Mouse (Mus musculus) stomach, embryonic 14.5 days (tissue): ENCODE data around the gene Fam20c. TPM values are rescaled to one million over a fixed set of nuclear protein-coding genes. Genes with fewer than 3 reads are reported as not detected.

Source experiments
- ATAC-seq: fragments of 200-750 bp; cut with Nextera tagmentation; 2 replicates; pipeline ENCODE4 v1.8.0; 2017; ENCODE audit warnings: low read depth, moderate TSS enrichment; ENCODE audit not compliant: insufficient number of reproducible peaks, insufficient read depth, low FRiP score
- H3K27ac ChIP-seq: fragments of 300-500 bp; sonication (generic); 2 replicates; pipeline ENCODE4 v1.5.1; 2014; ENCODE audit warnings: mild to moderate bottlenecking, low read length, moderate library complexity, mixed read lengths
- H3K27me3 ChIP-seq: fragments of 300-500 bp; sonication (generic); 2 replicates; pipeline ENCODE4 v1.6.1; 2014; ENCODE audit warnings: low read length, control low read depth, mixed read lengths; ENCODE audit not compliant: control insufficient read depth, insufficient read depth
- H3K36me3 ChIP-seq: fragments of 300-500 bp; sonication (generic); 2 replicates; pipeline ENCODE4 v1.6.1; 2014; ENCODE audit warnings: mild to moderate bottlenecking, control low read depth, low read length, moderate library complexity, mixed read lengths; ENCODE audit not compliant: control insufficient read depth, insufficient read depth
- H3K4me1 ChIP-seq: fragments of 300-500 bp; sonication (generic); 2 replicates; pipeline ENCODE4 v1.6.1; 2014; ENCODE audit warnings: low read length, control low read depth, mixed read lengths; ENCODE audit not compliant: control insufficient read depth, insufficient read depth
- H3K4me2 ChIP-seq: fragments of 300-500 bp; sonication (generic); replicated peaks from 2 replicates; pipeline ENCODE4 v1.6.1; 2014; ENCODE audit warnings: low read depth, low read length, control low read depth
- H3K4me3 ChIP-seq: fragments of 300-500 bp; sonication (generic); 2 replicates; pipeline ENCODE4 v1.5.1; 2014; ENCODE audit warnings: low read depth, low read length, control low read depth
- H3K9ac ChIP-seq: fragments of 300-500 bp; sonication (generic); replicated peaks from 2 replicates; pipeline ENCODE4 v1.6.1; 2014; ENCODE audit warnings: low read depth, mild to moderate bottlenecking, control low read depth, low read length, moderate library complexity, mixed read lengths
- H3K9me3 ChIP-seq: fragments of 300-500 bp; sonication (generic); 2 replicates; pipeline ENCODE4 v1.6.1; 2016; ENCODE audit warnings: low read depth, low read length, control low read depth; ENCODE audit not compliant: control insufficient read depth
- WGBS: fragments of 180-500 bp; shearing (Covaris S2); extraction: QIAGEN DNeasy Blood & Tissue Kit; methylation state at CpG from one replicate; pipeline ENCODE4 v1.1.7; 2014; 5-methylcytosine and 5-hydroxymethylcytosine counted together
- polyA plus RNA-seq: library from polyadenylated mRNA; unstranded; fragments of >200 nt; fragmentation: Nextera tagmentation; extraction: Ambion mirVana; gene quantifications from 2 replicates; pipeline ENCODE4 v1.2.1, GENCODE M21; 2014

Gene Fam20c
- polyA plus RNA-seq, 1 experiment from 2014 or later = 8.9 TPM

DNA sequence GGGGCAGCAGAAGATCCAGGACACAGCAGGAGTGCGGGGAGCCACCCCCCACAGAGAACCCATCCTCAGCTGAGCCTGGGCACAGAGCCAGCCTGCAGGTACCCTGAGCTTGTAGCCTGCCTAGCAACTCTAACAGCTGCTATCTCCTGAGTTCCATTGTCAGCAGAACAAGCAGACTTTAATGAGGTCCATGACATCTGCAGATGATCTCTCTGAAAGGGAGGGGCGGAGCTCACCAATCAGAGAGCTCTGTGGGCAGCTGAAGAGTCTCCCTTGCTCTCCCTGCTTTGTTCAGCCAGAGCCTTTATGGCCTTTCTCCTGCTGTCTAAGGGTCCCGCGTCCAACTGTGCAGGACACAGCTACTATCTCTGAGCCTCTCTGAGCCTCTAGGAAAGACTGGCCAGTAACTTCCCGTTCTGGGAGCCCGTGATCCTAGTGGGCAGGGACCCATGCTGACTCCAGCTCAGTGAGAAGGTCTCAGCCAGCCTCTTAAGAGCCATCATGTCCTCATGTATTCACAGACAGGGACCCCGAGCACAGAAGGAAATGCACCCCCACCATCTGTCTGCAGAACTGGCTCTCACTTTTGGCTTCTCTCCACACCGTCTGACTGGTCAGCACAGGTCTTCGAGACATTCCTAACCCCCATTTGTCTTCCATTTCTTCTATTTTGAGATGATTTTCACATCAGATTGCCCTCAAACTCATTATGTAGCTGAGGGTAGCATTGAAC, 24.6 kb downstream of the Fam20c start:
- H3K27ac ChIP-seq = no peak overlapping the region
- no peak overlapping the region for H3K4me2 ChIP-seq
- no peaks in the 10 kb centered on the region for H3K9me3 ChIP-seq
- peaks cover 9% of the 10 kb centered on the region for H3K4me1 ChIP-seq
- no peak overlapping the region for H3K4me3 ChIP-seq
- no peaks in the 10 kb centered on the region for H3K27me3 ChIP-seq
- 56% methylated on average over 9 of the region's 9 CpGs for WGBS
- H3K9ac ChIP-seq = no peak overlapping the region
- no peaks in the 10 kb centered on the region; the same call in 1 of the 2 replicates for H3K36me3 ChIP-seq
- no peak for ATAC-seq

DNA sequence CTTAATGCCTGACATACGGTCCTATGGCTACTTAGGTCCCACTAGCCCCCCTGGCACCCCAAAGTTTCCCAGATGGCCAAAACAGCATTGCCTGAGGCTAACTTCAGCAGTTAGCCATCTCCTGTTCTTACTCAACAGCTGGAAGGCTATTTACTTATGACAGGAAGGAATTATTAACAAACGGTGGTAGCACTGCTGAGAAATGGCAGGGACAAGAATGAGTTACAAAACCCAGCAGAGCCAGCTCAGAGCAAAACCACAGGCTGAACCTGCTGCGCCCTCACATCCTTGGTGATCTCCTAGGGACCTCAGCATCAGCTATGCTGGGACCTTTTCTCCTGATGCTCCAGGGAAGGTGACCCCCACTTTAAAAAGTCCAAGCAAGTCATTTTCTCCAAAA, 25.3 kb downstream of the Fam20c start:
- whole genome bisulfite sequencing = 60% methylated on average over 3 of the region's 3 CpGs
- no peak overlapping the region for H3K4me2 ChIP-seq
- no peak for ATAC-seq
- H3K27ac ChIP-seq = no peak overlapping the region
- H3K27me3 ChIP-seq = no peaks in the 10 kb centered on the region
- H3K4me1 ChIP-seq = peaks cover 9% of the 10 kb centered on the region
- no peaks in the 10 kb centered on the region for H3K9me3 ChIP-seq
- H3K9ac ChIP-seq = no peak overlapping the region
- no peaks in the 10 kb centered on the region; the same call in 1 of the 2 replicates for H3K36me3 ChIP-seq
- no peak overlapping the region for H3K4me3 ChIP-seq

DNA sequence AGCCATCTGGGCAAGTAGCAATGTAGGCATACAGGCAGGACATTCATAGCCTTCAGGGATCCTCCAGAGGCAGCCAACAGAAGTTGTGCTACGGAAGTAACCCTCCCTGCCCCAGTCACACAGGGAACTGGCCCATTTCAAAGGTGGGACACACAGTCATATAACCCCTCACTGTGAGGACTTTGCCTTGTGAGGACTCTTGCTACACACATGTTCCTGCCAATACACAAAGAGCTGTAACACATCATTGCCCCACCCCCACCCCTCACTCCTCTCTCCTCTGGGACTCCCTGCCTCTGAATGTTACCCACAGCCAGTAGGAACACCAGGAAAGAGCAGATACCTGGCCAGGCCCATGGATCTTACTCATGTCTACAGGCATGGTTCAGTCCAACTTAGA, 28.4 kb downstream of the Fam20c start:
- H3K4me2 ChIP-seq = no peak overlapping the region
- no peaks in the 10 kb centered on the region for H3K27me3 ChIP-seq
- no peak overlapping the region for H3K27ac ChIP-seq
- no peak overlapping the region for H3K4me3 ChIP-seq
- WGBS = 76% methylated on average over 1 of the region's 1 CpGs
- H3K9ac ChIP-seq = no peak overlapping the region
- H3K4me1 ChIP-seq = peaks cover 9% of the 10 kb centered on the region
- ATAC-seq = no peak
- no peaks in the 10 kb centered on the region for H3K9me3 ChIP-seq
- no peaks in the 10 kb centered on the region for H3K36me3 ChIP-seq

DNA sequence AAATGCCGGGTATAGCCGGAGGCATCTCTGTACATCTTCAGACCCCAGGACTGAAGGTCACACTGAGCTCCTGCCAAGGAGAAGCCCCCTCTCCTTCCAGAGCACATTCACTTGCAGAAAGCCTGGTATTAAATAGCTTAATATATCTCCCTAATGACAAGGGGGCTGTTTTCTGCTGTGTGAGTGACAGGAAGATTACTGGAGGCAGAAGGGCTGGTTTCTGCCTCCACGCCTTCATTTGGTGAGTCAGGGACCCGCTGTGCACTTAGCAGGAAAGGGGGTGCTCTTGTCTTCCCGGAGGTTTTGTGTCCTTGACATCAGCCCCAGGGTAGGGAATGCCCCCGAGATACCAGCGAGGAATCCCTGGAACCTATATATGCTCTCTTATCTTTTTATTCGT, 28.9 kb downstream of the Fam20c start:
- H3K36me3 ChIP-seq = no peaks in the 10 kb centered on the region

DNA sequence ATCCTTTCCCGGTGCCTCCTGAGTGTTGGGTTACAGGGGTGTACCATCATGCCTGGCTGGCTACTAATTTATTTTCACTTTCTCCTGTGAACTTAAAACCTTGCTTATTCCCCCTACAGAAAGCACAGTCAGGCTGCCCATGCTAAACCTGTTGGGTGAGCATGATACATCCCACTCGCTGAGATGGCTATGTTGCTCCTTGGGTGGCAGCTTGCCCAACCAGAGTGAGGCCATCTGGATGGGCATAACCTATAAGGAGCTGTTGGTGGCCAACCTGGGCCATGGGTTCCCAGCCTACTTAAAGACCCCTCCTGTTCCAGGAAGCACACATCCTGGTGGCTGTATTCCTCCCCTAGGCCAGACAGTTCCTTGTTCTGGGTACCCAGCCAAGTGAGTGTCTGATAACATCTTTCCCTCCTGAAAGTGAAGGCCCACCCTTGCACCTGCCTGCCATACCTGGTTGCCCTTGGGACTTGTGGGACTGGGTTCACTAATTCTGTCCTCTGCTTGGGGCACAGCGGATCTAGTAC, 31.7 kb downstream of the Fam20c start:
- WGBS = 89% methylated on average over 3 of the region's 3 CpGs
- no peaks in the 10 kb centered on the region for H3K9me3 ChIP-seq
- no peak overlapping the region for H3K4me2 ChIP-seq
- no peak overlapping the region for H3K4me3 ChIP-seq
- no peak overlapping the region for H3K27ac ChIP-seq
- no peaks in the 10 kb centered on the region for H3K4me1 ChIP-seq
- no peaks in the 10 kb centered on the region for H3K36me3 ChIP-seq
- H3K9ac ChIP-seq = no peak overlapping the region
- ATAC-seq = no peak
- H3K27me3 ChIP-seq = no peaks in the 10 kb centered on the region

More for the DNA sequence above, 28.9 kb downstream of the Fam20c start:
- Histone ChIP-seq H3K9me3 (no peaks in the 10 kb centered on the region), H3K4me1 (peaks cover 9% of the 10 kb centered on the region), H3K4me3 (no peak overlapping the region), H3K9ac (no peak overlapping the region), H3K27me3 (no peaks in the 10 kb centered on the region), H3K27ac (no peak overlapping the region), H3K4me2 (no peak overlapping the region)
- no peak for ATAC-seq
- 67% methylated on average over 8 of the region's 8 CpGs for WGBS

DNA sequence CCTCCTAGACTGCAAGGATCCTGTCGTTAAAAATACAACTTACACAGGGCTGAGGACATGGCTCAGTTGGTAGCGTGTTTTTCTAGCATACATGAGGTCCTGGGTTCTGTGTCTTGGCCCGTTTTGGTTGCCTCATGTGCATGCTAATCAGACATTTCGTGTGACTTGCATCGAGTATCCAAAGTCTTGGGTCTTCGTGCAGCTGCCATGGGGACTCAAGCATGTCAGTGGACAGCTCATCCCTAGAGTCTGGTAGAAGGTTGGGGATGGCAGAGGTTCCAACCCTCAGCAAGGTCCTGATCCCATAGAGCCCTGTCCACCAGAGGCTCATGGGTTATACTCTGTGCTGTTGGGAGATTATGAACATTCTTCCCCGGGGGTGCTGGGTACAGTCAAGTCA, 33.3 kb downstream of the Fam20c start:
- no peak overlapping the region for H3K27ac ChIP-seq
- no peak overlapping the region for H3K4me3 ChIP-seq
- WGBS = 82% methylated on average over 7 of the region's 7 CpGs
- H3K36me3 ChIP-seq = no peaks in the 10 kb centered on the region
- H3K4me2 ChIP-seq = no peak overlapping the region
- H3K4me1 ChIP-seq = no peaks in the 10 kb centered on the region
- H3K9me3 ChIP-seq = no peaks in the 10 kb centered on the region
- no peak overlapping the region for H3K9ac ChIP-seq
- no peak for ATAC-seq
- no peaks in the 10 kb centered on the region for H3K27me3 ChIP-seq

DNA sequence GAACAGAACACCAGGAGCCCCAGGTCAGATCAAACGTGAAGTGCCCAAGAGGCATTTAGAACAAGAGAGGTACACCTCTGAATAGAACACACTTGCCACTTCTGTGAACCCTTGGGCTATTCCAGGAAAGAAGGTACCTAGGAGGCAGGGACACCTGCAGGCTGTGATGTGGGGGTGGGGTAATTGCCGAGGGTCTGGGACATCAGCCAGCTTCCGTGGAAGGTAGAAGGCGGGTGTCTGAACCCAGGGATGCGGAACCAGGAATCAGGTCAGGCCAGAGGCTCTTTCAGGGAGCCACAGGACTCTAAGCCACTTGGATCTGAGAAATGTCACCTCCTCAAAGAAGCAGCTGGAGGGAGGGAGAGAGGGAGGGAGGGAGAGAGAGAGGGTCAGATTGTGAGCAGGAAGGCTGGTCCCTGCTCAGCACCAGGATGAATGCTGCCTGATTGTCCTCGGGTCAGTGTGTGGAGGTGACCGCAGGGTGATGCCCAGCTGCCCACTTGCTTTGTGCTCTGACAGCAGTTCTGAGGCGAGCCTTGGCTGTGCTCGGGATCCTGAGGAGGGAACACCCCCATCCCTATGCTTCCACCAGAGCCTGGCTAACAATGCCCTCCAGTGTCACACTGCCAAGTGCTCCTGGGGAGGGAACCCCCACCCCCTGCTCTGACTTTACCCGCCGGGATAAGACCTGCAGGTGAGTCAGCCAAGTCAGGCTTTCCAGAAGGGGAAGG, 34.3 kb downstream of the Fam20c start:
- Histone ChIP-seq H3K4me3 (no peak overlapping the region), H3K9ac (no peak overlapping the region), H3K4me1 (no peaks in the 10 kb centered on the region), H3K9me3 (no peaks in the 10 kb centered on the region), H3K27me3 (no peaks in the 10 kb centered on the region), H3K4me2 (no peak overlapping the region), H3K36me3 (no peaks in the 10 kb centered on the region), H3K27ac (no peak overlapping the region)
- 66% methylated on average over 11 of the region's 11 CpGs for WGBS
- ATAC-seq = no peak

DNA sequence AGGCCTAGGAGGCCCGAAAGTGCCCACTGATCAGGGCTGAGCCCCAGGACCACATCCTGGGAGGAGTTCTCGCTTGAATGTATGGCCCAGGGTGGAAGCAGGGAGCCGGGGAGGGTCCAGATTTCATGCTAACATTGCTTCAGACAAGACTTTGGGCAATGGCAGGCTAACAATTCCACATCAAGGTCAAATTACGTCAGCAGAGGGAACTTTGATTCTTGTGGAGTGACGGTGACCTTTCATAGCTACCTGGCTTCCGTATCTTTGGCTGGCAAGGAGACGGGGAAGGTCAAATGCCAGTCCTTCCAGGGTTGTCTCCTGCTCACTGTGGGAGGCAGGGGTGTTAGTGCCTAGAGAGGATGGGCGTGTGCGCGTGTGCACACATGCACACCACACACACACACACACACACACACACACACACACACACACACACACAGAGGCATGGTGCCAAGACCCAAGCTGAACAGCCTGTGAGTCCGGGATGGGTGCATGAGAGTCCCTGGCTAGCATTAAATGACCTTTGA, 36.7 kb downstream of the Fam20c start:
- Histone ChIP-seq H3K9ac (no peak overlapping the region), H3K27me3 (no peaks in the 10 kb centered on the region), H3K4me1 (no peaks in the 10 kb centered on the region), H3K4me2 (no peak overlapping the region), H3K4me3 (no peak overlapping the region), H3K9me3 (no peaks in the 10 kb centered on the region), H3K27ac (no peak overlapping the region), H3K36me3 (no peaks in the 10 kb centered on the region)
- no peak for ATAC-seq
- 84% methylated on average over 11 of the region's 11 CpGs for WGBS
